Mouse (Mus musculus) limb, embryonic 14.5 days (tissue): ENCODE results near the gene Ifi205. TPM values are rescaled to one million over a fixed set of nuclear protein-coding genes. Genes with fewer than 3 reads are reported as not detected.
"Not testable (repeated sequence)": the region's sequence is repeated elsewhere in the genome, so short reads cannot be mapped to it uniquely, and the experiment has no call there.

ENCODE experiments used
- ATAC-seq: fragments of 200-750 bp; cut with Nextera tagmentation; 2 replicates; pipeline ENCODE4 v1.8.0; 2017; ENCODE audit warnings: low read depth, moderate number of reproducible peaks, moderate TSS enrichment; ENCODE audit not compliant: low FRiP score
- DNase-seq: peaks from one replicate; pipeline ENCODE4 v3.0.0-alpha.2; 2015; ENCODE audit warnings: low spot score
- H3K27ac ChIP-seq: fragments of 300-500 bp; sonication (generic); replicated peaks from 2 replicates; pipeline ENCODE4 v1.5.1; 2014; ENCODE audit warnings: low read depth, mild to moderate bottlenecking, low read length, moderate library complexity, mixed read lengths
- H3K27me3 ChIP-seq: fragments of 300-500 bp; sonication (generic); 2 replicates; pipeline ENCODE4 v1.6.1; 2014; ENCODE audit warnings: low read length, mixed read lengths; ENCODE audit not compliant: control insufficient read depth, insufficient read depth
- H3K36me3 ChIP-seq: fragments of 300-500 bp; sonication (generic); 2 replicates; pipeline ENCODE4 v1.6.1; 2014; ENCODE audit warnings: mild to moderate bottlenecking, low read length, moderate library complexity, mixed read lengths; ENCODE audit not compliant: control insufficient read depth, insufficient read depth
- H3K4me1 ChIP-seq: fragments of 300-500 bp; sonication (generic); 2 replicates; pipeline ENCODE4 v1.6.1; 2014; ENCODE audit warnings: antibody characterized with exemption, low read length, mixed read lengths; ENCODE audit not compliant: control insufficient read depth, insufficient read depth
- H3K4me2 ChIP-seq: fragments of 300-500 bp; sonication (generic); replicated peaks from 2 replicates; pipeline ENCODE4 v1.6.1; 2014; ENCODE audit warnings: low read depth, mild to moderate bottlenecking, low read length, moderate library complexity; ENCODE audit not compliant: severe bottlenecking
- H3K4me3 ChIP-seq: fragments of 300-500 bp; sonication (generic); replicated peaks from 2 replicates; pipeline ENCODE4 v1.5.1; 2014; ENCODE audit warnings: low read length
- H3K9ac ChIP-seq: fragments of 300-500 bp; sonication (generic); 2 replicates; pipeline ENCODE4 v1.6.1; 2014; ENCODE audit warnings: mild to moderate bottlenecking, low read depth, low read length, moderate library complexity; ENCODE audit not compliant: severe bottlenecking
- H3K9me3 ChIP-seq: fragments of 300-500 bp; sonication (generic); 2 replicates; pipeline ENCODE4 v1.6.1; 2016; ENCODE audit warnings: low read length; ENCODE audit not compliant: control insufficient read depth
- POLR2A ChIP-seq: fragments of 200-500 bp; IDR thresholded peaks from 2 replicates; pipeline ENCODE4 v1.8.0; 2012; ENCODE audit warnings: inconsistent platforms, mild to moderate bottlenecking, moderate library complexity, borderline replicate concordance; ENCODE audit not compliant: insufficient read depth, insufficient read length; ENCODE audit errors: extremely low read depth
- WGBS: fragments of 180-500 bp; shearing (Covaris S2); extraction: QIAGEN DNeasy Blood & Tissue Kit; methylation state at CpG from one replicate; pipeline ENCODE4 v1.1.7; 2014; 5-methylcytosine and 5-hydroxymethylcytosine counted together
- polyA plus RNA-seq, 2 experiments: library from polyadenylated mRNA; depleted of rRNA in 1 of 2; stranded (reverse) in 1 of 2; unstranded in 1 of 2; fragments of >200 nt; fragmentation: Nextera tagmentation in 1 of 2; extraction: Ambion mirVana in 1 of 2; gene quantifications; 2 replicates each; pipeline versions ENCODE4 v1.2.1 to v1.2.3; 2012 to 2014

Gene Ifi205
- polyA plus RNA-seq, 2 experiments, result 0.08 to 0.26 TPM

- no peak overlapping the region for H3K4me3 ChIP-seq
Measured at GRCm38 (mm10) chr1:174051515-174051914, 19.9 kb upstream of the Ifi205 start.

GRCm38 (mm10) chr1:174050532-174050931 lies 18.9 kb upstream of the Ifi205 start:
- Histone ChIP-seq H3K4me1 (no peaks in the 10 kb centered on the region), H3K4me3 (no peak overlapping the region), H3K27me3 (no peaks in the 10 kb centered on the region), H3K4me2 (no peak overlapping the region), H3K27ac (no peak overlapping the region), H3K36me3 (no peaks in the 10 kb centered on the region), H3K9me3 (no peaks in the 10 kb centered on the region), H3K9ac (no peak overlapping the region)
- no peak for TF ChIP-seq POLR2A
- WGBS, result 82% methylated on average over 4 of the region's 4 CpGs
- DNase-seq (no peak), ATAC-seq (no peak)

More at GRCm38 (mm10) chr1:174051515-174051914, 19.9 kb upstream of the Ifi205 start:
- Histone ChIP-seq H3K27me3 (no peaks in the 10 kb centered on the region), H3K4me2 (no peak overlapping the region), H3K9me3 (no peaks in the 10 kb centered on the region), H3K27ac (no peak overlapping the region), H3K9ac (no peak overlapping the region), H3K36me3 (no peaks in the 10 kb centered on the region), H3K4me1 (no peaks in the 10 kb centered on the region)
- no peak for ATAC-seq
- WGBS, result 82% methylated on average over 4 of the region's 4 CpGs
- no peak for DNase-seq
- TF ChIP-seq POLR2A, result no peak

GRCm38 (mm10) chr1:174049357-174049756 lies 17.7 kb upstream of the Ifi205 start:
- DNase-seq, H3K9me3 ChIP-seq, H3K4me1 ChIP-seq, H3K27ac ChIP-seq, H3K36me3 ChIP-seq, H3K4me3 ChIP-seq, H3K9ac ChIP-seq, ATAC-seq, H3K27me3 ChIP-seq, H3K4me2 ChIP-seq: not testable (repeated sequence)
- 50% methylated on average over 4 of the region's 4 CpGs for WGBS

- Histone ChIP-seq H3K9me3 (no peaks in the 10 kb centered on the region), H3K4me2 (no peak within 1 kb of the TSS), H3K4me3 (no peak within 1 kb of the TSS), H3K36me3 (no peaks in the 10 kb centered on the region), H3K9ac (no peak within 1 kb of the TSS), H3K27ac (no peak within 1 kb of the TSS), H3K27me3 (no peaks in the 10 kb centered on the region), H3K4me1 (no peaks in the 10 kb centered on the region)
- ATAC-seq (no peak), DNase-seq (no peak)
- TF ChIP-seq POLR2A, result no peak
- WGBS, result 73% methylated on average over 2 of the region's 2 CpGs
Measured at GRCm38 (mm10) chr1:174048893-174049292, 17.3 kb upstream of the Ifi205 start, which contains the start of gene Olfr432. TSS of gene Olfr432 (plus strand) at chr1:174049205.

GRCm38 (mm10) chr1:174048227-174048626 lies 16.6 kb upstream of the Ifi205 start:
- H3K36me3 ChIP-seq, ATAC-seq, H3K9me3 ChIP-seq, H3K4me2 ChIP-seq, H3K27me3 ChIP-seq, H3K27ac ChIP-seq, H3K4me3 ChIP-seq, DNase-seq, H3K4me1 ChIP-seq, H3K9ac ChIP-seq: not testable (repeated sequence)
- 74% methylated on average over 6 of the region's 6 CpGs for WGBS

GRCm38 (mm10) chr1:174044431-174044830 lies 12.8 kb upstream of the Ifi205 start:
- no peak for ATAC-seq
- Histone ChIP-seq H3K27me3 (no peaks in the 10 kb centered on the region), H3K4me2 (no peak overlapping the region), H3K9ac (no peak overlapping the region), H3K4me3 (no peak overlapping the region), H3K4me1 (no peaks in the 10 kb centered on the region), H3K36me3 (no peaks in the 10 kb centered on the region), H3K27ac (no peak overlapping the region), H3K9me3 (no peaks in the 10 kb centered on the region)
- TF ChIP-seq POLR2A, result no peak
- WGBS, result 51% methylated on average over 2 of the region's 2 CpGs
- peak; percentile 28 for DNase-seq

GRCm38 (mm10) chr1:174042091-174042884 lies 10.7 kb upstream of the Ifi205 start:
- not testable (repeated sequence) for H3K27ac ChIP-seq, H3K4me1 ChIP-seq, H3K4me2 ChIP-seq, DNase-seq, H3K27me3 ChIP-seq, H3K36me3 ChIP-seq, ATAC-seq, H3K9me3 ChIP-seq, H3K4me3 ChIP-seq, H3K9ac ChIP-seq
- WGBS, result 89% methylated on average over 12 of the region's 12 CpGs
